Mouse (Mus musculus): ENCODE data around the gene Babam2.

DNA sequence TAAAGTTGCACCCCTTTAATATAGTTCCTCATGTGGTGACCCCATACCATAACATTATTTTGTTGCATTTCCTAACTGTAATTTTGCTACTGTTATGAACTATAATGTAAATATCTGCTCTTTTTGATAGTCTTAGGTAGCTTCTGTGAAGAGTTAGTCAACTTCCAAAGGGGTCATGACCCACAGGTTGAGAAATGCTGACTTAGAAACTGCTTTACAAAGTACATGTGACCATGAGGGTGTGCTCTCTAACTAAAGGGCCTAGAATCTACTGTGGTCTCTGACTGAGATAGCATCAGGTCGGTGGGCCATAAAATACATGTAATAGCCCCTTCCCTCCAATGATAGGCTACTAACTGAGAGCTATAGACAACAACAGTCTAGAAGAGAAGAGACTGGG, 19.5 kb upstream of the Babam2 start:
- TF ChIP-seq MAFK (IDR thresholded peaks at IDR 0.05; ENCODE audit: insufficient read depth, low read depth, low read length), result no peak
- no peak for TF ChIP-seq HCFC1 (IDR thresholded peaks at IDR 0.05; ENCODE audit: borderline replicate concordance, insufficient read depth, low read length)
- no peak for TF ChIP-seq ZNF384 (IDR thresholded peaks at IDR 0.05; ENCODE audit: low read depth, low read length)

Measured in ES-E14 (cell line).